Mouse (Mus musculus): Measurements from ENCODE around the gene Garem2.
"Not testable (repeated sequence)": the region's sequence is repeated elsewhere in the genome, so short reads cannot be mapped to it uniquely, and the experiment has no call there.

Gene Garem2

GRCm38 (mm10) chr5:30104841-30105667 lies at the start of gene Garem2:
Gene Garem2 (plus strand): TSS chr5:30105161.
- CTCF ChIA-PET, result no interaction called here

GRCm38 (mm10) chr5:30058216-30058731 lies 46.7 kb upstream of the Garem2 start:
- CTCF ChIA-PET, result no interaction called here

GRCm38 (mm10) chr5:30059607-30060006 lies 45.4 kb upstream of the Garem2 start:
- CTCF ChIA-PET, result not testable (repeated sequence)

DNA sequence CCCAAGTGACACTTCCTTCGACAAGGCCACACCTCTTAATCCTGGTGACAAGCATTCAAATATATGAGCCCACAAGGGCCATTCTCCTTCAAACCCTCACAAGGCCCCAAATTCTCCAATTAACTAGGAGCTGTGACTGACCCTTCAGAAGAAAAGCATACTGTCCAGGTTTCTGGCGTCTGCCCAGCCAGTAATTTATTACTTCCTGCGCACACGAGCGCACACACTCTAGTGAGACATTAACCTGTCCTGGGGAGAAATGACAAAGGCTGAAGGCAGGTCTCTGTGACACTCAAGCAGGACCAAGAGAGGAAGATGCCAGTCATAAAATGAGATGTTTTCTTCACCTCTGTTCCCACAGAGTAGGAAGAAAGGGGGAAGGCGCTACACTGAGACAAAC lies 37.2 kb upstream of the Garem2 start:
- CTCF ChIA-PET, result no interaction called here

GRCm38 (mm10) chr5:30071677-30072076 lies 33.3 kb upstream of the Garem2 start:
- CTCF ChIA-PET, result no interaction called here

- CTCF ChIA-PET, result no interaction called here
Measured at GRCm38 (mm10) chr5:30072377-30072776, 32.6 kb upstream of the Garem2 start.

GRCm38 (mm10) chr5:30072825-30073821 lies 31.8 kb upstream of the Garem2 start, which contains the start of gene Tyms:
Gene Tyms (minus strand): TSS chr5:30073617.
- CTCF ChIA-PET, result no interaction called here

DNA sequence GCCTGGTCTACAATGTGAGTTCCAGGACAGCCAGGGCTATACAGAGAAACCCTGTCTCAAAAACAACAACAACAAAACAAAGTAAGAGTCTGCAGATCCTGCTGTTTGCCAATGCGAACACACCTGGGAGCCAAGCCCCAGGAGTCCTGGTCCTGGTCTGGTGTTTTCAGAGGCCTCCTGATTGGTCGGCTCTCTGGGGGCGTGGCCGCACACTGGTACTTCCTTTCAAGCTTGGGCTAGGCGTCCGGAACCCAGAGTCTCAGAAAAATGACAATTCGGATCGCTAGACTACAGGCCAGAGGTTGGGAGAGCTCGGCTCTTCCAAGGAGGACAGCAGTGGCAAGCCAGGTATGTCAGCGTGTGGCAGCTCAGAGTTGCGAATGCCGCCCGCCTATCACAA lies 12.3 kb upstream of the Garem2 start:
- CTCF ChIA-PET, result no interaction called here

DNA sequence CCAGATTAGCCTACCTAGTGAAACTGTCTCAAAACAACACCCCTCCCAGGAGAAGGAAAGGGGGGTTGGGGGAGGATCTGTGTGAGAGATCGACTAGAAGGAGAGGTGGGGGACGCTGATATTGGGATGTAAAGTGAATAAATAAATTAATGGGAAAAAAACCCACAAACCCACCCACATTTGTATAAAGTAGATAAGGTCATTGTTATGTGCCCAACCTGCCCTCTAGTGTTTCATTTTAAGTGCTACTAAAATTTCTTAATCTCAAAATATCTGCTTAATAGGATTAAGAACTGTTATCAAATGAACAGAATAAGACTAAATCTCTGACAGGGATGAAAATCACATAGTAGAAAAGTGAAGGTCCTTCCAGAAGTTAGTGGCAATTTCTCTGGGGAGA lies 10.6 kb upstream of the Garem2 start:
- CTCF ChIA-PET, result no interaction called here

GRCm38 (mm10) chr5:30095731-30096130 lies 9.2 kb upstream of the Garem2 start:
- CTCF ChIA-PET, result interaction anchor here (0.6 kb wide), 1 partner anchor 35 kb away, joined by 15 read pairs; no protein-coding TSS in a partner anchor

DNA sequence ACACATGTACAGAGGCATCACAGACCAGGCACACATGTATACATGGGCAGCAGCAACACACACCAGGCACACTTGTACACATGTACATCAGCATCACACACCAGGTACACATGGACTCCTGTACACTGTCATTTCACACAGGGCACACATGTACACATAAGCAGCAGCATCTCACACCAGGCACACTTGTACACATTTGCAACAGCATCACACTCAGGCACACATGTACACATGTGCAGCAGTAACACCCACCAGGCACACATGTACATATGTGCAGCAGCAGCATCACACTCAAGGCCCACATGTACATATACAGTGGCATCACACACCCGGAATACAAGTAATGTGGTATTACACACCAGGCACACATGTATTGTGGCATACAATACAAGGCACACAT lies 6.7 kb upstream of the Garem2 start:
- CTCF ChIA-PET, result no interaction called here

- CTCF ChIA-PET, result no interaction called here
Measured at GRCm38 (mm10) chr5:30103340-30103739, 1.6 kb upstream of the Garem2 start.

DNA sequence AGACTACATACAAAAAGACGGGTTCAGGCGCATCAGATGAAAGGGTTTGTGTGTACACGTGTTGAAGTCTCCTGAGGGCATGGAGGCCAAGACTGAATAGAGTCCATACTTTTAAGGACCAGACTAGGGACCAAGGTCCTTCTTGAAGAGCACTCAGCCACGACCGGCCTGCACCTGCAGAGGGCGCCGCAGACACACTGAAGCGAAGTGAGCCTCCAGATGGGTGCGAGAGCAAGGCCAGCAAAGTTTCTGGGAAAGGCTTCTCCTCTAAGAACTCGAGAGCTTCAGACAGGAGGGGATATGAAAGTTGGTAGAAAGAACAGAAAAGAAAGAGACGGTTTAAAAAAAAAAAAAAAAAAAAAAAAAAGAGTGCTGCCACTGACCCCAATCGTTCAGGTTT lies 622 bp upstream of the Garem2 start:
- CTCF ChIA-PET, result no interaction called here

GRCm38 (mm10) chr5:30105668-30106300 lies 823 bp downstream of the Garem2 start, which contains the start of gene 3110082J24Rik:
Gene 3110082J24Rik (minus strand): TSS chr5:30106086.
- CTCF ChIA-PET, result no interaction called here

DNA sequence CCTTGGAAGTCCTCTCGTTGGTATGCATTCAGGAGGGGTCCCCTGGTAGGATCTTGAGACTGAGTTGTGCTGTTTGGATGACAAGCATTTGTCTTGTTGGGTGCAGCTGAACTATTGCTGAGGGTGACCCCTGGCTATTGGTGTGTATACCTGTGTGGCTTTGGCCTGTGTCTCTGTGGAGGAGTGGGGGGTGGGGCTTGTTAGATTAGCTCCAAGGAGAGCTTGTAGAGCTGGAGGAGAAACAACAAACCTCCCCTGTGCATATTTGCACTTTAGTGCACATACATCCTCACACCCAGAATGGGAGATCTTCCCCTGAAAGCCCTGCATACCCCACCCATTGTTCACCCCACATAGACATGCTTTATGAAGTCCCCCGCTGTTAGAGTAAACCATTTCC lies 1.8 kb downstream of the Garem2 start:
- CTCF ChIA-PET, result no interaction called here

DNA sequence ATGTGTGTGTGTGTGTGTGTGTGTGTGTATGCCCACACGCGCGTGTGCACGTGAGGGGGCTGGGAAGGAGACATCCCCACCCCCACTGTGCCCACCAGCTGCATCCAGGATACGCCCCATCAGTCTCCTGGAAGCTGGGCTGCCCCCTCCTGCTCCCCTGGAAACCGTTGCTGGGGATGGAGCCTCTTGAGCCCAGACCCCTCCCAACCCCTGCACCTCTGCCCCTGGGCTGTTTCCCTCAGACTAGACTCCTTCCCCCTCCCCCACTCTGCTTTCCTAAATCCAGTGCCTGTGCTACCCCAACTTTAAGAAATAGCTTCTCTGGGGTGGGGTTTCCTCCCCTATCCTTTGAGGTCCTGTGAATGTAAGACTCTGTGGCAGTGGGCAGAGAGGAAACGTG lies 2.2 kb downstream of the Garem2 start:
- CTCF ChIA-PET, result no interaction called here

- CTCF ChIA-PET, result interaction anchor here (0.5 kb wide), 1 partner anchor 394 kb away, joined by 6 read pairs; no protein-coding TSS in a partner anchor
Measured at GRCm38 (mm10) chr5:30107611-30108041, 2.7 kb downstream of the Garem2 start.

GRCm38 (mm10) chr5:30108233-30108632 lies 3.3 kb downstream of the Garem2 start:
- CTCF ChIA-PET, result no interaction called here

DNA sequence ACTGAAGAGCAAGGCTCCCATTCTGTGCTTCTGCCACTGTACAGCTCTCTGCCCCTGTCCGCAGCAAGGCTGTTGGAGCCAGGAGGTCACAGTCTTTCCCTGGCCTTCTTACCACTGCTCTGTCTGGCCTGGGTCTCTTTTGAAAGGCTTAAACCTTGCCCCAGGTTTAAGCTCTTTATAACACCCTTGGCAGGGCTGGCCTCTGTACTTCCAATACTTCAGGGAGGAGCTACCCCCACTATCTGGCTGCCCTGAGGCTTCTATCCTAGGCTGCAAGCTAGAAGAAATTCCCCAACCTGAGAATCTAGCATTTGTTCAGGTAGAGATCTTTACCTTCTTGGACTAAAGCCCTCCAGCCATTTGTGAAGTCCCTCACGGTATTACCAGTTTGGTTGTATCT lies 4.9 kb downstream of the Garem2 start:
- CTCF ChIA-PET, result no interaction called here

GRCm38 (mm10) chr5:30110371-30111060 lies 5.6 kb downstream of the Garem2 start:
- CTCF ChIA-PET, result no interaction called here

DNA sequence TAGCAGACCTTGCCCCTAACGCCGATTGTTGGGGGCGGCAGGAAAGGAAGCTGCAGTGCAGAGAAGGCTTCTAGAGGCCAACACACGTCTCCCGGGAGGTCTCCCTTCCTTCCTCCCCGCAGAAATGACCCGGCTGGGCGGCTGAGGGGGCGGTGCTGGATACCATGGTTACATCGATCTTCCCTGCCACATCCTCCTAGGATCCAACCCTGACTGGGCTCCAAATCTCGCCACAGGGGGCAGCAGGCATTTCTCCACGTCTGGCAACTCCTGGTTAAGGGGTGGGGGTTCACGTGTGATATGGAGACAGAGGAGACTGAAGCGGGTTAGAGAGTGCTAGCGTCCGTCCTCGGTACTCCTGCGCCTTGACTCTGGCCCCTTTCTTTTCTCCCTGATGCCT lies 6.2 kb downstream of the Garem2 start:
- CTCF ChIA-PET, result no interaction called here
